Comparison of ENCODE assay signal across 9 mouse cellular contexts in the genomic region with DNA sequence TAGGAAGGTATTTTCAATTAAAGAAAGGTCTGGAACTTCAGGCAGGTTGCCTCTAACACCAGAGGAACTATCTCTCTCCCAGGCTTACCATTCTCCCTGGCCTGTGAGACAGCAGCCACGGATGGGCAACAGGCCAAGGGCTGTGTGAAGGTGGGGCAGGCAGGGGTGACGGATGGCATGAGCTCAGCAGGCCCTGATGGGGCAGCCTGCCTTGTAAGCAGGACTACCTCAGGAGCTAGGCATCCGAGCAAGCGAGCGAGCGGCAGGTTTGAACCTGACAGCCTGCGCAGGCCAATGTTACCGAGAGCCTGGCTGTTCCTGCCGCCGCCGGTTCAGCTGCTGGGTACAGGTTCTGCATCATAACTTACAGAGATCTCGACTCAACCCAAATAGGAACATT. TPM values are rescaled to one million over a fixed set of nuclear protein-coding genes. Genes with fewer than 3 reads are reported as not detected.
DNase-seq lines count a peak whose midpoint lies in the region; ATAC-seq and TF ChIP-seq lines count a peak whose summit lies in the region.
"Had no signal": no experiment of that assay in that cellular context is flagged by ENCODE, and none has a peak within 500 bp of the region (broad histone marks: within the 10 kb centered on the region; RNA-seq: fewer than 3 reads in every experiment).

No protein-coding gene starts in this region.

- 0 out of 2 replicates have a peak overlapping the region, but pooled peaks have one; percentile 3 for H3K9ac ChIP-seq in ES-Bruce4 (ENCODE audit: low read depth, poor library complexity, severe bottlenecking)
- H3K9ac ChIP-seq in embryonic facial prominence, embryonic 11.5 days (replicated peaks; ENCODE audit: low read length): no peak overlapping the region

- no peak overlapping the region for H3K27ac ChIP-seq in ES-Bruce4 (ENCODE audit: insufficient read depth, low read length)
- H3K27ac ChIP-seq in embryonic facial prominence, embryonic 11.5 days (replicated peaks; ENCODE audit: low read depth, low read length): no peak overlapping the region
- H3K27ac ChIP-seq in kidney, adult 2 months (ENCODE audit: insufficient read depth, low read depth, low read length): no peak overlapping the region

- no peak for ATAC-seq in embryonic facial prominence, embryonic 11.5 days (replicated peaks; ENCODE audit: insufficient number of reproducible peaks, low FRiP score, low TSS enrichment, low read depth)
- no peak for ATAC-seq in erythroblast, adult 5-6 weeks (replicated peaks; ENCODE audit: low FRiP score, poor library complexity, severe bottlenecking)
- no peak for ATAC-seq in CD4-positive, CD25-positive, alpha-beta regulatory T cell, adult 4 months

- H3K36me3 ChIP-seq in ES-Bruce4 (ENCODE audit: control insufficient read depth, insufficient read depth, low read length, poor library complexity, severe bottlenecking): no peaks in the 10 kb centered on the region
- no peaks in the 10 kb centered on the region for H3K36me3 ChIP-seq in embryonic facial prominence, embryonic 11.5 days (replicated peaks; ENCODE audit: control insufficient read depth, insufficient read depth, low read depth, low read length)
- H3K36me3 ChIP-seq in kidney, adult 2 months (ENCODE audit: control insufficient read depth, insufficient read depth, low read length): no peaks in the 10 kb centered on the region

- no peak for TF ChIP-seq EP300 in ES-Bruce4 (IDR thresholded peaks at IDR 0.05; ENCODE audit: insufficient read depth, low read depth, low read length)

- H3K4me1 ChIP-seq in ES-Bruce4 (ENCODE audit: control insufficient read depth, insufficient read depth, low read length): peaks cover 3% of the 10 kb centered on the region
- no peaks in the 10 kb centered on the region for H3K4me1 ChIP-seq in embryonic facial prominence, embryonic 11.5 days (ENCODE audit: control insufficient read depth, insufficient read depth, low read length)
- H3K4me1 ChIP-seq in kidney, adult 2 months (ENCODE audit: control insufficient read depth, insufficient read depth, low read length): peaks cover 10% of the 10 kb centered on the region; the same call in 1 of the 2 replicates

- peak; percentile 54 for DNase-seq in ZHBTc4 (ENCODE audit: low read depth, low spot score)
- DNase-seq in embryonic facial prominence, embryonic 11.5 days (ENCODE audit: low spot score): peak; percentile 3
- peak; percentile 75 for DNase-seq in kidney, adult 2 months
- DNase-seq in ovary, postnatal 14 days (ENCODE audit: low spot score): peak; percentile 54
- no peak for DNase-seq in natural killer cell, adult 2 months (ENCODE audit: low spot score in 2 of 2)

- no peak for TF ChIP-seq POLR2A in ES-Bruce4 (IDR thresholded peaks at IDR 0.05; ENCODE audit: insufficient read depth, low read length)
- TF ChIP-seq POLR2A in kidney, adult 2 months (IDR thresholded peaks at IDR 0.05; ENCODE audit: low read depth, low read length): no peak

- no peaks in the 10 kb centered on the region for H3K27me3 ChIP-seq in ES-Bruce4 (ENCODE audit: control insufficient read depth, insufficient read depth, low read length, poor library complexity, severe bottlenecking)
- H3K27me3 ChIP-seq in embryonic facial prominence, embryonic 11.5 days (ENCODE audit: control insufficient read depth, insufficient read depth, low read length): no peaks in the 10 kb centered on the region
- H3K27me3 ChIP-seq in kidney, adult 2 months (replicated peaks; ENCODE audit: control insufficient read depth, insufficient read depth, low read length): no peaks in the 10 kb centered on the region

- WGBS in embryonic facial prominence, embryonic 11.5 days: 66% methylated on average over 12 of the region's 12 CpGs
- 39% methylated on average over 12 of the region's 12 CpGs for WGBS in kidney, adult 2 months

- H3K4me3 ChIP-seq in ES-Bruce4 (ENCODE audit: low read depth, low read length): peak overlapping the region; percentile 33; the same call in 1 of the 2 replicates
- H3K4me3 ChIP-seq in embryonic facial prominence, embryonic 11.5 days (ENCODE audit: low read depth, low read length): no peak overlapping the region
- no peak overlapping the region for H3K4me3 ChIP-seq in kidney, adult 2 months (ENCODE audit: insufficient read depth, low read depth, low read length)

- no peak overlapping the region for H3K4me2 ChIP-seq in embryonic facial prominence, embryonic 11.5 days (ENCODE audit: low read depth, low read length)

- H3K9me3 ChIP-seq in ES-Bruce4 (replicated peaks; ENCODE audit: control insufficient read depth, insufficient read depth, low read length, poor library complexity, severe bottlenecking): no peaks in the 10 kb centered on the region
- no peaks in the 10 kb centered on the region for H3K9me3 ChIP-seq in embryonic facial prominence, embryonic 11.5 days (replicated peaks; ENCODE audit: control insufficient read depth, low read length)

- TF ChIP-seq CTCF in ES-Bruce4 (IDR thresholded peaks at IDR 0.05; ENCODE audit: low read depth, low read length): no peak
- TF ChIP-seq CTCF in kidney, adult 2 months (conservative IDR thresholded peaks at IDR 0.05; ENCODE audit: insufficient read depth, insufficient read length, low read depth, low read length): no peak

RNA-seq across cellular contexts. Expression of gene Lamc2, which starts 11.4 kb away (rescaled TPM):
- 46.1 TPM in 2 replicates for polyA plus RNA-seq in ES-Bruce4 (2011; ENCODE audit: insufficient read depth, insufficient read length, low read depth, missing spikeins)
- 4.0 and 4.6 TPM in 2 replicates for polyA plus RNA-seq in embryonic facial prominence, embryonic 11.5 days (2014; fragmentation: Nextera tagmentation; extraction: Ambion mirVana)
- polyA plus RNA-seq in kidney, adult 2 months (2012; rRNA removed): 7.0 TPM in 2 replicates
- not detected in 2 replicates for total RNA-seq in erythroblast, adult 5-6 weeks (2015; ENCODE audit: low replicate concordance)
- not detected in 2 replicates for total RNA-seq in erythroblast, adult 5-6 weeks (2017; ENCODE audit: low replicate concordance)
- polyA plus RNA-seq in CD4-positive, CD25-positive, alpha-beta regulatory T cell, adult 4 months (2017; shearing (Covaris generic)): under 1 TPM; 0.35 to 0.50 TPM
- total RNA-seq: common myeloid progenitor, adult 5-6 weeks had no signal

Comparison
In these comparisons a context has a peak if more than half of its experiments do, and no peak if none do; other contexts are left out.
1. DNase-seq: peak in ZHBTc4 (single experiment), embryonic facial prominence, embryonic 11.5 days (single experiment), kidney, adult 2 months (single experiment) and ovary, postnatal 14 days (single experiment); none in natural killer cell, adult 2 months (0 of 2).